Mouse (Mus musculus): ENCODE measurements around the gene Zbtb14.

DNA sequence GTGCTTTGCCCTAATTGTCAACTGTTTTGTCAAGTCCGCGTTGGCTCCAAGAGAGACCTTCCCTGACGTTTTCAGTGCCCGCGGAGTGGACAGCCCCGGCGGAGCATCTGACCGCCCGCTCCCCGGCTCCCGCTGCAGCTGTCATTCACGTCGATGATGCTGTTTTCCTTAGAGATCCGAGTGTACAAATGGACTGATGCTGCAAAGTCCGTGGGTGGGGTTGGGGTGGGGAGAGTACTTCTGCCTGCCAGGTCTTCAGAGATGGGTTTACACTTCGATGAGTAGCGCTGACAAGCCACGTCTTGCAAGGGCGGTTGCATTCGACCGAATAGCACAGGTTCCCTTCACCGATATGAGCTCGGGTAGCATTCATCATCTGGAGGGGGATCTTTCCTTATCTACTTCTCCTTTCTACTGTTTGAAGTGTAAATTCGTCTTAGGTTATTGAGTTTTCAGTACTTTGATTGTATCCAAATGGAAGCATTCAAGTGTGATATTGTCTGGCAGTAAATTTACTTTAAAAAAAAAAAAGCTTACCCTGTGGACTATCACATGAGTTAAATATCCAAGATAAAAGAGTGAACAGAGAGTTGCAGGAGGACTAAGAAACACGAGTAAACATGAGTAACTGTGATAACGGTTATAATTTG is 35.0 kb downstream of the Zbtb14 start:
- no peak for TF ChIP-seq CTCF (IDR thresholded peaks at IDR 0.05; ENCODE audit: low read depth, low read length)
- TF ChIP-seq EP300 (IDR thresholded peaks at IDR 0.05; ENCODE audit: insufficient read depth, low read depth, low read length): no peak
- no peak for TF ChIP-seq POLR2A (IDR thresholded peaks at IDR 0.05; ENCODE audit: insufficient read depth, low read length)

Data from ES-Bruce4 (cell line).